Mouse (Mus musculus) CH12F3 (cell line): ENCODE results near the gene Kcnh4.

Source experiments
- in situ Hi-C: fragments of 300-500 bp; cut with MboI; formaldehyde crosslinking; loops from 2 replicates; pipeline ENCODE4 v1.14.3; 2020; ENCODE audit warnings: low sequenced_read_pairs

Kcnh4 gene

DNA sequence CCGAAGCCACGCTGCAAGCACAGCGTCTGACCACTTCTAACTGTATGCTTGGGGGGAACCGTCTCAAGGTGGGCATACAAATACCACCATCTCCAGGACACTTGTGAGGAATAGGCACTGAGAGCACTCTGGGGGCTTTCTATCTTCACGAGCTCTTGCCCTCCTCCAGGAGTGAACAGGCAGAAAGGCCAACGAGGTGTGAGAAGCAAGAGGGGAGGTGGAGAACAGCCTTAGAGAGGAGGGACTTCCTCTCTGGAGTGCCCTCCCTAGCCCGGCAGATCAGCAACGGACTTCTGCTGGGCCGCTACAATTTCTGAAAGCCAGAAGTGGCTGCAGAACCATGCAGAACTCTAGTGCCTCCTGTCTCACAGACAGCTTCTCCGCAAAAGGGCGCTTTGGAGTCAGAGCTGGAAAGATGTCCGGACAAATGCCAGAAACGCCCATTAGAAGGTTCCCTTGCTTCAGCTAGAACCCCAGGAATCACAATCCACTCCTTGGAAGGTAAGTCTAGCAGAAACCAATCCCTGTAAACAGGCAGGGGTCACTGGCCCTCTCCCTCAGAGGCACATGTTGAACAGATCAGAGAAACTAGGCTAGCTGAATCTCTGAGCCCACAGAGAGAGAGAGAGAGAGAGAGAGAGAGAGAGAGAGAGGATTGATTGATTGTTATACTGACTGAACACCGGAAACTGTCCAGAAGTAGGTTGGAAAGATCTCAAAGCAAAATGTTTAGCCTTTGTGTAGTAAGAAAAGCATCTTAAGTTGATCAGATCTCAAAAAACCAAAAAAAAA lies 23.6 kb downstream of the Kcnh4 start:
- in situ Hi-C loops = no loop called here

DNA sequence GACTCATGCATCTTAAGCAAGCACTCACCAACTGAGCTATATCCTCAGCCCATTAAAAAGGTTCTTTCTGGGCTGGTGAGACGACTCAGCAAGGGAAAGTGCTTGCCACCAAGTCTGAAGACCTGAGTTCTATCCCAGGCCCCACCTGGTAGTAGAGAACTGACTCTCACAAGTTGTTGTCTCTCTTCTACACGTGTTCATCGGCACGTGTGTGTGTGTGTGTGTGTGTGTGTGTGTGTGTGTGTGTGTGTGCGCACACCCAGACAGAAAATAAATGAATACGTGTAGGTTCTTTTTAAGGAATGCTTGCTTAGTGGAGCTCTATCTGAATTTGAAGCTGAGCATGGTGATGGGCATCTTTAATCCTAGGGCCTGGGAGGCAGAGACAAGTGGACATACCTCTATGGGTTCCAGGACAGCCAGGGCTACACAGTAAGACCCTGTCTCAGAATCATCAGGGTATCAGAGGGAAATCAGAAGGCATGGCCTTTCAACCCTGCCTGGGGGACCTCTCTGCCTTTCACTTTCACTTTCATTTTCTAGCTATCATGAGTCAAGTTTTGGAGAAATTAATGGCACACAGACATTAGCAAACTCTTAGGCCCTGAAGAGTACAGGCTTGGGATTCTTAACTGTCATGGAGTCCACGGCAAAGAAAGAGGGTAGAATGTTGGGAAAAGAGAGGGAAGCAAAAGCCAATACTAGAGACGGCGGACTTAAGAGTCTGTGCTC lies 24.4 kb downstream of the Kcnh4 start:
- in situ Hi-C loops = no loop called here

- in situ Hi-C loops = no loop called here
Measured at GRCm38 (mm10) chr11:100730477-100731205, 29.1 kb downstream of the Kcnh4 start.

DNA sequence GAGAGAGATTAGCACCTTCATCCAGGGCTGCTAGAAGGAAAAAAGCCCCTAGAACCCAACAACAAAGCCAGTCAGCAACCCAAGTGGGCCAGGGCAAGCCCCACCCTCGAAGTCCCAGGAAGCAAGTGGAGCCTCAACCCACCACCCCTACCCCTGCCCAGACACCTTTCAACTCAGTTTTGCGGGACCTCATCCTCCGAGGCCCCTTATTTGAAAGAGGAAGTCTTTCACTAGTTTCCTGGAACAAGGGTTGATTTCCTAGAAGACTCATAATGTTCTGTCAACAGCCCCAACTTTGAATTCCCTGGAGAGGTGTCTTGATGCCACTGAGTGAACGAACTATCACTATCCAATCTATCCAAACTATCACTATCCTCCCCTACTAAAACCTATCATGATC lies 29.8 kb downstream of the Kcnh4 start:
- in situ Hi-C loops = no loop called here

DNA sequence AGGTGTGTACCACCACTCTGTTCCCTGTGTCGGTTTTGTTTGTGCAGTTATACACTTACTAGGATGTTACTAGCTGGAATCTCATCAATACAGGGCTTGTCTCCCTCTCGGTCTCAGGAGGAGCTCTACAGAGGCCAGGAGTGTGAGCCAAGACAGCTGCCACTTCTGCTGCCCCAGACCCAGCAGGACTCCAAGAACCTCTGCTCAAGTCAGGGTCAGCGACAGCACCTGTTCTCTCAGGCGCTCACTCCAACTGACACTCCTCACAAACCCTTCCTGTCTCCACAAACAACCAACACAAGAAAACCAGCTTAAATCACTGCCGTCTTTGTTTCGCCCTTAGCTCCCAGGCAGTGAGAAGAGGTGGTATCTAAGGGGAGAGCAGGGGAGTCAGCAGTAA lies 31.1 kb downstream of the Kcnh4 start:
- in situ Hi-C loops = no loop called here

- in situ Hi-C loops = no loop called here
Measured at GRCm38 (mm10) chr11:100727201-100727600, 32.5 kb downstream of the Kcnh4 start.

GRCm38 (mm10) chr11:100724919-100725512 lies 34.7 kb downstream of the Kcnh4 start:
- in situ Hi-C loops = no loop called here

DNA sequence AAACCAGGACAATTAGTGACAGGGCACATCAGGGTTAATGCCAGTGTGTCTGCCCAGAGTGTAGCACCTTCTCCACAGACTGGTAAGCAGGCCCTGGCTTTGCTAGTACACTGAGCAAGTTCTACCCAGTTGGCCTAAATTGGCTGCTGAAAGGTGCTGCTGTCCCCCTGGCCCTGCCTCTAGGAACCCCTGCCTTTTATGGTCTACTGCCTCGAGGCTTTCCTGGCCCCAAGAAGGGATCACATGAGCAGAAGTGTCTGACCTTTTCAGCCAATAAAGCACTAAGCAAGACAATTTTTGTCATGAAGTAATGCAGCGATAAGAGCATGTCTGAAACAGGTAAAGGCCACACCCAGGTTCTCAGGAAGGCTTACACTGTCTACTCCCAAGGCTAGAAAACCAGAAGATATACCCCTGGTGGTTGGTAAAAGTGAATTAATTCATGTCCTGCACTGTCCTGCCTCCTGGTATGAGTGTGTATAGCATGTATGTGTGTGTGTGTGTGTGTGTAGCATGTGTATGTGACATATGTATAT lies 37.2 kb downstream of the Kcnh4 start:
- in situ Hi-C loops = no loop called here

- in situ Hi-C loops = no loop called here
Measured at GRCm38 (mm10) chr11:100721776-100722492, 37.8 kb downstream of the Kcnh4 start.

- in situ Hi-C loops = no loop called here
Measured at GRCm38 (mm10) chr11:100721254-100721653, 38.5 kb downstream of the Kcnh4 start.

DNA sequence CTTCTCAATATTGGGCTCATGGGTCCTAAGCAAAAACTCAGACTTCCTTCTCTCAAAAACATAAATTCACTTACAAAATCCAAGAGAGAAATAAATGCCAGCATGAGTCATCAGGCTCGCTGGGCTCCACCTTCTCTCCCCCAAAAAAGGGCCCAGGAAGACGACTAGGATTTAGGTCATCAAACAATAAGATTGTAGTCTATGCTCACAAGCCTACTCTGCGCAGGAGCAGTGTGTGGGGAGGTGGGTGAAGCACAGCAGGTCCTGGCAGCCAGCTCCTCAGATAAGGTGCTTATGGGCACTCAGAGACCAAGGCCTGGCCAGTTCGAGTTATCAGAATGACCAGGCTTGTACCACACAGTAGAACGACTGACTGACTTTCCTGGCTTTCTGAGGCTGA lies 39.4 kb downstream of the Kcnh4 start:
- in situ Hi-C loops = no loop called here

GRCm38 (mm10) chr11:100719893-100720292 lies 39.8 kb downstream of the Kcnh4 start:
- in situ Hi-C loops = no loop called here

- in situ Hi-C loops = no loop called here
Measured at GRCm38 (mm10) chr11:100719312-100719711, 40.4 kb downstream of the Kcnh4 start.

DNA sequence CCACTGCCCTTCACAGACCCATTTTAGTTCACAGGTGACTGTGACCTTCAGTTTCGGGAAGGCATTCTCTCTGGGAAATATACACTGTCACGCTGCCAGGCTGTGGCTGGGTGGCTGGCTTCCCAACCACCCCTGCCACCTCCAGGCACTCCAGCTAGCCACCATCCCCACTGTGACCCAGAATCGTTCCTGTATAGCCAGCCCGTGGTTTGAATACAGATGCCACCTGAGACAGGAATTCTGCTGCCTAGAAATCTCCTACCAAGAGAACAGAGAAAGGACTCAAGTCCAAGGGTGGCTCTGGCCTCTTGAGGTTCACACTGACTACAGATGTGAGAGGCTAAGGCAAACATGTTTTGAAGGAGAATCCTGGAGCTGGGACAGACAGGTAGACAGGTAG lies 40.9 kb downstream of the Kcnh4 start:
- in situ Hi-C loops = no loop called here

DNA sequence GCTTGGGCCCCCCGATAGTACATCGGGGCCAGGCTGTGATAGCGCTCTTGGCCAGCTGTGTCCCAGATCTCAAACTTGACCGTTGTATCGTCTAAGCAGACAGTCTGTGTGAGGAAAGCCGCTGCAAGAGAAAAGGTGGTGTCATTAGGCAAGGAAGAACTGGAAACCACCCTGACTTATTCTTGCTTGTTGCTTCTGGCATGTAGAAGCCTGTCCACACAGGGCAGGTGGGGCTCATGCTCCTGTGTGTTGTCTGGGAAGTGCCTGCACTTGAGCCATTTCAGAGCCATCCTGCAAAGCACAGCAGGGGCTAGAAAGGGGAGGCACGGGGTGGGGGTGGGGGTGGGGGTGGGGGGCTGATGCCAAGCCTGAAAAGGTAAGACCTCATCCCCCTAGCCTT lies 41.3 kb downstream of the Kcnh4 start:
- in situ Hi-C loops = no loop called here

GRCm38 (mm10) chr11:100716649-100717048 lies 43.1 kb downstream of the Kcnh4 start:
- in situ Hi-C loops = no loop called here

DNA sequence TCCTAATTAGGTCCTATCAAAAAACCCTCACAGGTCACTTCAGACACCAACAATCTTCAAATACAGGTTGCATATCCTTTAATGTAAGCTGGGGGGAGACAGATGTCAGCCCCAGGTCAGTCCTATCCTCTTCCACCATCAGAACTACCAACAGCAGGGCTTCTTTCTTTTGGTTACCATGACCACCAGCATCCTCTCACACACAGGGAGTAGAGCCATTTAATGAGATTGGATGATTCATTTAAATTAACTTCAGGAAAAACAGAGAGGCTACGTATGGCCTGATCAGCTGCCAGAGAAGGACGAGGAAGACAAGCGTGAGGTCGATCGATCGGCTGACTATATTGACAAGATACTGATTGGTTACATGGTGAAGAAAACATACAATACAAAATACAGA lies 44.8 kb downstream of the Kcnh4 start:
- in situ Hi-C loops = no loop called here

DNA sequence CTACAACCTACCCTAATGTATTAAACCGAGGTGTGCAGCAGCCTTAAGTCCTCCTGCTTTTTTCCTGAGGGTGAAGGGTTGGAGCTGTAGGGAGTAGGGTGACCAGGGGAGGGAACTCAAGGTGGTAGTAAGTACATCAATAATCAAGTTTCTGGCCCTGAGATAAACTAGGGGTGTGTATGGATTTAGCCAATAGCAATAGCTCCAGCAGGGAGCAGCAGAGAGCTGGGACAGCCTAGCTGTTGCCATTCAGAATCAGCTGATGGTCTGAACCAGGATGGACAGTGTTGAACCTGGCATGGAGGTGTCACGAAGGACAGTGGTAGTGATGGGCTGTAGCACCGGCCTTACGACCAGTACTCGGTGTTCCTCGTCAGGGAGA lies 45.2 kb downstream of the Kcnh4 start:
- in situ Hi-C loops = no loop called here

GRCm38 (mm10) chr11:100713735-100714533 lies 45.8 kb downstream of the Kcnh4 start, which contains the start of gene Hspb9:
Gene Hspb9 (plus strand): TSS chr11:100713850.
- in situ Hi-C loops = no loop called here

GRCm38 (mm10) chr11:100713174-100713573 lies 46.6 kb downstream of the Kcnh4 start:
- in situ Hi-C loops = no loop called here
